16 mouse cellular contexts compared by ENCODE assay signal in the genomic region with DNA sequence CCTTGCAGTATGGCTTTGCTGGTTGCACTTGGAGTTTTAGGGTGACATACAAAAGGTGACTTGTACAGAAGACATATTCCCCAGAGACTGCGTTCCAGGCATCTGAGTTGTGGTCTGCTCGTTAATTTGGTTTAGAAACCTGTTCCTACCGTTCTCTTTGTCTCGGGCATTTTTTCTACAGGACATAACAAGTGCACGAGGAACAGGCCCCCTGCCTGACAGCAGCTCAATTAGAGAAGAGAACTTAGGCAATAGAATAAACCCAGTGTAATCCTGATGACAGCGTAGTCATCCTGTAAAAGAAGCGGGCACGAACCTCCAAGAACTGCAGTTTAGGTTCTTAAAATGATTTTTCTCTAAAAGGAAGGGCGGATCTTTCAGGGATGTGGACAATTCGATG. TPM values are rescaled to one million over a fixed set of nuclear protein-coding genes. Genes with fewer than 3 reads are reported as not detected.
A peak's percentile ranks its signal among the peaks of the same experiment; 100 is the strongest.
DNase-seq lines count a peak whose midpoint lies in the region; ATAC-seq and TF ChIP-seq lines count a peak whose summit lies in the region.
"Had no signal": no experiment of that assay in that cellular context is flagged by ENCODE, and none has a peak within 500 bp of the region (broad histone marks: within the 10 kb centered on the region; RNA-seq: fewer than 3 reads in every experiment).

No protein-coding gene starts in this region.

- TF ChIP-seq POLR2A in lung, adult 2 months (IDR thresholded peaks at IDR 0.05; ENCODE audit: borderline replicate concordance, extremely low read depth, low read depth, low read length): no peak

- DNase-seq in heart, adult 11 months: no peak
- no peak for DNase-seq in liver, postnatal 0 days
- DNase-seq in stomach, postnatal 0 days (ENCODE audit: low spot score): no peak
- no peak for DNase-seq in urinary bladder, postnatal 4 days (ENCODE audit: low spot score in 2 of 2)
- no peak for DNase-seq in lung, adult 2 months
- DNase-seq: cerebellum, adult 11 months; kidney, postnatal 36 days; lung, adult 18-20 months; right cerebral cortex, postnatal 14 days; thymus, postnatal 4 days had no signal

- peak overlapping the region; percentile 53; the same call in 1 of the 2 replicates for H3K27ac ChIP-seq in heart, embryonic 13.5 days (replicated peaks)
- peak overlapping the region; percentile 52; the same call in 1 of the 2 replicates for H3K27ac ChIP-seq in liver, postnatal 0 days (ENCODE audit: low read depth)
- H3K27ac ChIP-seq in liver, embryonic 12.5 days: no peak overlapping the region
- no peak overlapping the region for H3K27ac ChIP-seq in stomach, postnatal 0 days (replicated peaks)
- H3K27ac ChIP-seq: hindbrain, embryonic 13.5 days; midbrain, embryonic 12.5 days had no signal

- ATAC-seq in heart, embryonic 13.5 days (ENCODE audit: extremely low read depth, insufficient number of reproducible peaks, low FRiP score, low TSS enrichment): no peak
- ATAC-seq in liver, postnatal 0 days: no peak
- no peak for ATAC-seq in liver, embryonic 12.5 days
- ATAC-seq in granulocyte monocyte progenitor cell, adult 5-6 weeks (replicated peaks; ENCODE audit: poor library complexity, severe bottlenecking): peak; percentile 42
- ATAC-seq in stomach, postnatal 0 days (ENCODE audit: low FRiP score, low TSS enrichment): no peak

- no peaks in the 10 kb centered on the region for H3K36me3 ChIP-seq in heart, embryonic 13.5 days
- no peaks in the 10 kb centered on the region for H3K36me3 ChIP-seq in liver, postnatal 0 days (replicated peaks; ENCODE audit: insufficient read depth, low read length)
- H3K36me3 ChIP-seq in liver, embryonic 12.5 days: no peaks in the 10 kb centered on the region
- no peaks in the 10 kb centered on the region for H3K36me3 ChIP-seq in stomach, postnatal 0 days (ENCODE audit: control insufficient read depth, insufficient read depth, low read length)
- H3K36me3 ChIP-seq: hindbrain, embryonic 13.5 days; midbrain, embryonic 12.5 days had no signal

- H3K4me3 ChIP-seq in heart, embryonic 13.5 days: no peak overlapping the region
- H3K4me3 ChIP-seq in liver, postnatal 0 days (ENCODE audit: low read depth, low read length): no peak overlapping the region
- H3K4me3 ChIP-seq in liver, embryonic 12.5 days: no peak overlapping the region
- H3K4me3 ChIP-seq in stomach, postnatal 0 days (ENCODE audit: low read depth, low read length): no peak overlapping the region
- no peak overlapping the region for H3K4me3 ChIP-seq in lung, adult 2 months (replicated peaks; ENCODE audit: extremely low read depth, low read depth, low read length)
- H3K4me3 ChIP-seq: erythroblast, embryonic 14.5 days; hindbrain, embryonic 13.5 days; midbrain, embryonic 12.5 days had no signal

- H3K27me3 ChIP-seq in heart, embryonic 13.5 days (replicated peaks): no peaks in the 10 kb centered on the region
- H3K27me3 ChIP-seq in liver, postnatal 0 days (ENCODE audit: insufficient read depth, low read length): no peaks in the 10 kb centered on the region
- H3K27me3 ChIP-seq in liver, embryonic 12.5 days (replicated peaks): no peaks in the 10 kb centered on the region
- H3K27me3 ChIP-seq in stomach, postnatal 0 days (ENCODE audit: control insufficient read depth, insufficient read depth, low read length): no peaks in the 10 kb centered on the region
- H3K27me3 ChIP-seq: hindbrain, embryonic 13.5 days; midbrain, embryonic 12.5 days had no signal

- 72% methylated on average over 10 of the region's 10 CpGs for WGBS in heart, embryonic 13.5 days
- WGBS in liver, postnatal 0 days (ENCODE audit: insufficient replicate concordance): 50% methylated on average over 10 of the region's 10 CpGs
- WGBS in liver, embryonic 12.5 days (ENCODE audit: insufficient replicate concordance): 69% methylated on average over 10 of the region's 10 CpGs
- WGBS in stomach, postnatal 0 days: 49% methylated on average over 10 of the region's 10 CpGs
- WGBS in lung, adult 2 months: 66% methylated on average over 10 of the region's 10 CpGs

- peaks cover 16% of the 10 kb centered on the region for H3K4me1 ChIP-seq in heart, embryonic 13.5 days
- peaks cover 25% of the 10 kb centered on the region for H3K4me1 ChIP-seq in liver, postnatal 0 days (ENCODE audit: insufficient read depth)
- no peaks in the 10 kb centered on the region for H3K4me1 ChIP-seq in liver, embryonic 12.5 days
- H3K4me1 ChIP-seq in stomach, postnatal 0 days (replicated peaks; ENCODE audit: control insufficient read depth, insufficient read depth): no peaks in the 10 kb centered on the region
- H3K4me1 ChIP-seq in lung, adult 2 months (ENCODE audit: control insufficient read depth, insufficient read depth, low read length): peaks cover 3% of the 10 kb centered on the region
- H3K4me1 ChIP-seq: hindbrain, embryonic 13.5 days; midbrain, embryonic 12.5 days had no signal

- no peak overlapping the region for H3K9ac ChIP-seq in heart, embryonic 13.5 days
- no peak overlapping the region for H3K9ac ChIP-seq in liver, postnatal 0 days (replicated peaks)
- no peak overlapping the region for H3K9ac ChIP-seq in liver, embryonic 12.5 days
- no peak overlapping the region for H3K9ac ChIP-seq in stomach, postnatal 0 days (ENCODE audit: low read length)
- H3K9ac ChIP-seq: hindbrain, embryonic 13.5 days; midbrain, embryonic 12.5 days had no signal

- H3K4me2 ChIP-seq in heart, embryonic 13.5 days: no peak overlapping the region
- peak overlapping the region; percentile 34 for H3K4me2 ChIP-seq in liver, postnatal 0 days (ENCODE audit: low read depth, low read length)
- no peak overlapping the region for H3K4me2 ChIP-seq in liver, embryonic 12.5 days
- no peak overlapping the region for H3K4me2 ChIP-seq in stomach, postnatal 0 days (replicated peaks; ENCODE audit: low read depth)
- H3K4me2 ChIP-seq: hindbrain, embryonic 13.5 days; midbrain, embryonic 12.5 days had no signal

- TF ChIP-seq EP300 in liver, postnatal 0 days (IDR thresholded peaks at IDR 0.05; ENCODE audit: low read depth): no peak
- no peak for TF ChIP-seq EP300 in stomach, postnatal 0 days (optimal IDR thresholded peaks at IDR 0.05)

- H3K9me3 ChIP-seq in heart, embryonic 13.5 days: no peaks in the 10 kb centered on the region
- H3K9me3 ChIP-seq in liver, postnatal 0 days (ENCODE audit: low read length): no peaks in the 10 kb centered on the region
- H3K9me3 ChIP-seq in liver, embryonic 12.5 days (replicated peaks): no peaks in the 10 kb centered on the region
- no peaks in the 10 kb centered on the region for H3K9me3 ChIP-seq in stomach, postnatal 0 days (ENCODE audit: control insufficient read depth, low read length)
- H3K9me3 ChIP-seq: hindbrain, embryonic 13.5 days; midbrain, embryonic 12.5 days had no signal

- no peak for TF ChIP-seq CTCF in liver, postnatal 0 days (IDR thresholded peaks at IDR 0.05; ENCODE audit: low read depth)
- TF ChIP-seq CTCF in stomach, postnatal 0 days (IDR thresholded peaks at IDR 0.05; ENCODE audit: low read depth): 0 out of 2 replicates have a peak, but pooled peaks have one; percentile 3
- no peak for TF ChIP-seq CTCF in lung, adult 2 months (IDR thresholded peaks at IDR 0.05; ENCODE audit: insufficient read depth, low read length)

RNA-seq across cellular contexts. Expression of a gene that starts 15.3 kb away (rescaled TPM):
- 48.1 and 49.6 TPM in 2 replicates for polyA plus RNA-seq in heart, embryonic 13.5 days (2015; fragmentation: Nextera tagmentation; extraction: Ambion mirVana)
- polyA plus RNA-seq in liver, postnatal 0 days (2015; fragmentation: Nextera tagmentation; extraction: Ambion mirVana): 22.9 and 31.7 TPM in 2 replicates
- polyA plus RNA-seq in liver, embryonic 12.5 days (2016; fragmentation: Nextera tagmentation; extraction: Ambion mirVana): 7.5 and 8.3 TPM in 2 replicates
- 21.5 and 23.6 TPM in 2 replicates for total RNA-seq in granulocyte monocyte progenitor cell, adult 5-6 weeks (2014; fragmentation: Nextera tagmentation)
- total RNA-seq in granulocyte monocyte progenitor cell, adult 5-6 weeks (2017): 33.9 and 42.4 TPM in 2 replicates
- polyA plus RNA-seq in stomach, postnatal 0 days (2015; fragmentation: Nextera tagmentation; extraction: Ambion mirVana): 16.6 and 18.6 TPM in 2 replicates
- 12.3 and 13.3 TPM in 2 replicates for polyA plus RNA-seq in lung, adult 2 months (2012; rRNA removed)

Comparison
In these comparisons a context has a peak if more than half of its experiments do, and no peak if none do; other contexts are left out.
1. H3K27ac ChIP-seq: peak in heart, embryonic 13.5 days (single experiment) and liver, postnatal 0 days (single experiment); none in liver, embryonic 12.5 days (single experiment) and stomach, postnatal 0 days (single experiment).